Mouse (Mus musculus): ENCODE measurements around the gene Il4ra.

The Il4ra gene

GRCm38 (mm10) chr7:125551766-125552709 is at the start of gene Il4ra:
Gene Il4ra, plus strand, starts transcription at chr7:125552120.
- peak; percentile 96 for DNase-seq

- DNase-seq = no peak
These were observed 48.4 kb upstream of the Il4ra start for GRCm38 (mm10) chr7:125503374-125504092.

GRCm38 (mm10) chr7:125504618-125505017 is 47.3 kb upstream of the Il4ra start:
- no peak for DNase-seq

GRCm38 (mm10) chr7:125505568-125505967 is 46.4 kb upstream of the Il4ra start:
- DNase-seq = no peak

GRCm38 (mm10) chr7:125507279-125507678 is 44.6 kb upstream of the Il4ra start:
- no peak for DNase-seq

GRCm38 (mm10) chr7:125511432-125511831 is 40.5 kb upstream of the Il4ra start:
- DNase-seq = no peak

- DNase-seq = no peak
These were observed 40.1 kb upstream of the Il4ra start for GRCm38 (mm10) chr7:125511852-125512251.

- peak; percentile 38 for DNase-seq
These were observed 36.7 kb upstream of the Il4ra start for GRCm38 (mm10) chr7:125515081-125515853.

- no peak for DNase-seq
These were observed 35.2 kb upstream of the Il4ra start for GRCm38 (mm10) chr7:125516723-125517122.

GRCm38 (mm10) chr7:125517470-125517869 is 34.5 kb upstream of the Il4ra start:
- DNase-seq = no peak

GRCm38 (mm10) chr7:125519715-125520114 is 32.2 kb upstream of the Il4ra start:
- no peak for DNase-seq

- no peak for DNase-seq
These were observed 28.9 kb upstream of the Il4ra start for GRCm38 (mm10) chr7:125523051-125523450.

- DNase-seq = no peak
These were observed 24.7 kb upstream of the Il4ra start for GRCm38 (mm10) chr7:125527186-125527585.

- no peak for DNase-seq
These were observed 23.9 kb upstream of the Il4ra start for GRCm38 (mm10) chr7:125527901-125528580.

GRCm38 (mm10) chr7:125539351-125539750 is 12.6 kb upstream of the Il4ra start:
- DNase-seq = no peak

GRCm38 (mm10) chr7:125541026-125541425 is 10.9 kb upstream of the Il4ra start:
- no peak for DNase-seq

GRCm38 (mm10) chr7:125541821-125542220 is 10.1 kb upstream of the Il4ra start:
- no peak for DNase-seq

GRCm38 (mm10) chr7:125542335-125543050 is 9.4 kb upstream of the Il4ra start:
- DNase-seq = no peak

GRCm38 (mm10) chr7:125543497-125543896 is 8.4 kb upstream of the Il4ra start:
- no peak for DNase-seq

GRCm38 (mm10) chr7:125545331-125545730 is 6.6 kb upstream of the Il4ra start:
- DNase-seq = no peak

GRCm38 (mm10) chr7:125546727-125547126 is 5.2 kb upstream of the Il4ra start:
- no peak for DNase-seq

- no peak for DNase-seq
These were observed 2.0 kb upstream of the Il4ra start for GRCm38 (mm10) chr7:125549916-125550315.
